Mouse (Mus musculus) MEL (cell line): ENCODE measurements around the gene Rab8a. TPM values are rescaled to one million over a fixed set of nuclear protein-coding genes. Genes with fewer than 3 reads are reported as not detected.
A peak's percentile ranks its signal among the peaks of the same experiment; 100 is the strongest.

Source experiments
- DNase-seq: peaks from one replicate; pipeline ENCODE4 v3.0.0; 2011; ENCODE audit warnings: low read depth, low spot score
- H3K27ac ChIP-seq: 2 replicates; pipeline ENCODE4 v1.5.1; 2012; ENCODE audit warnings: low read depth, mild to moderate bottlenecking, control low read depth, low read length, moderate library complexity; ENCODE audit not compliant: control insufficient read depth
- H3K27me3 ChIP-seq, 2 experiments: fragments of 150-350 bp in 1 of 2; sonication (generic) in 1 of 2; 2 replicates each; pipeline ENCODE4 v1.6.1; 2012; ENCODE audit warnings: low read length in 2 of 2, mild to moderate bottlenecking in 2 of 2, improper control_type of control experiment in 1 of 2, moderate library complexity in 1 of 2; ENCODE audit not compliant: insufficient read depth in 2 of 2, control insufficient read depth in 1 of 2
- H3K36me3 ChIP-seq, 2 experiments: 2 replicates each; pipeline ENCODE4 v1.6.1; 2012 to 2014; ENCODE audit warnings: low read length in 2 of 2, improper control_type of control experiment in 1 of 2, inconsistent platforms in 1 of 2, mild to moderate bottlenecking in 1 of 2; ENCODE audit not compliant: insufficient read depth in 2 of 2, control insufficient read depth in 1 of 2
- H3K4me1 ChIP-seq, 2 experiments: fragments of 150-350 bp in 1 of 2; sonication (generic) in 1 of 2; 2 replicates each; pipeline ENCODE4 v1.6.1; 2012; ENCODE audit warnings: low read length in 2 of 2, improper control_type of control experiment in 1 of 2, mild to moderate bottlenecking in 1 of 2; ENCODE audit not compliant: insufficient read depth in 2 of 2, control insufficient read depth in 1 of 2
- H3K4me3 ChIP-seq, 2 experiments: fragments of 150-350 bp in 1 of 2; sonication (generic) in 1 of 2; 2 replicates each; pipeline ENCODE4 v1.5.1; 2012; ENCODE audit warnings: low read depth in 2 of 2, low read length in 2 of 2, mild to moderate bottlenecking in 2 of 2, moderate library complexity in 2 of 2, control low read depth in 1 of 2, improper control_type of control experiment in 1 of 2; ENCODE audit not compliant: control insufficient read depth in 1 of 2, insufficient read depth in 1 of 2
- H3K79me2 ChIP-seq: 2 replicates; pipeline ENCODE4 v1.6.1; 2012; ENCODE audit warnings: mild to moderate bottlenecking, low read length, moderate library complexity; ENCODE audit not compliant: control insufficient read depth, poor library complexity, insufficient read depth
- H3K9ac ChIP-seq: 2 replicates; pipeline ENCODE4 v1.6.1; 2012; ENCODE audit warnings: low read depth, mild to moderate bottlenecking, control low read depth, low read length, moderate library complexity; ENCODE audit not compliant: control insufficient read depth, poor library complexity, severe bottlenecking
- H3K9me3 ChIP-seq: fragments of 150-350 bp; sonication (generic); replicated peaks from 2 replicates; pipeline ENCODE4 v1.6.1; 2012; ENCODE audit warnings: mild to moderate bottlenecking, low read length, improper control_type of control experiment, moderate library complexity; ENCODE audit not compliant: insufficient read depth
- BHLHE40 ChIP-seq: IDR thresholded peaks from 2 replicates; pipeline ENCODE4 v1.6.1; 2012; ENCODE audit warnings: low read depth, mild to moderate bottlenecking, inconsistent platforms, low read length, improper control_type of control experiment, borderline replicate concordance
- CHD1 ChIP-seq: IDR thresholded peaks from 2 replicates; pipeline ENCODE4 v1.6.1; 2012; ENCODE audit warnings: low read depth, mild to moderate bottlenecking, inconsistent platforms, low read length, improper control_type of control experiment
- CTCF ChIP-seq, 3 experiments: IDR thresholded peaks in 2 of 3; conservative IDR thresholded peaks in 1 of 3; 2 replicates each; pipeline ENCODE4 v1.5.1; 2011 to 2012; ENCODE audit warnings: low read length in 3 of 3, low read depth in 2 of 3, mild to moderate bottlenecking in 2 of 3, improper control_type of control experiment in 1 of 3, inconsistent platforms in 1 of 3, mixed read lengths in 1 of 3, moderate library complexity in 1 of 3; ENCODE audit not compliant: control insufficient read depth in 1 of 3, insufficient read depth in 1 of 3, poor library complexity in 1 of 3, severe bottlenecking in 1 of 3
- ETS1 ChIP-seq: IDR thresholded peaks from 2 replicates; pipeline ENCODE4 v1.6.1; 2012; ENCODE audit warnings: low read depth, mild to moderate bottlenecking, inconsistent platforms, low read length, improper control_type of control experiment, moderate library complexity
- GABPA ChIP-seq: IDR thresholded peaks from 2 replicates; pipeline ENCODE4 v1.6.1; 2012; ENCODE audit warnings: low read depth, mild to moderate bottlenecking, inconsistent platforms, low read length, improper control_type of control experiment, moderate library complexity
- HCFC1 ChIP-seq: IDR thresholded peaks from 2 replicates; pipeline ENCODE4 v1.6.1; 2012; ENCODE audit warnings: low read depth, mild to moderate bottlenecking, inconsistent platforms, low read length, improper control_type of control experiment, moderate library complexity
- JUND ChIP-seq: IDR thresholded peaks from 2 replicates; pipeline ENCODE4 v1.6.1; 2011; ENCODE audit warnings: low read depth, mild to moderate bottlenecking, improper control_type of control experiment, low read length
- MAX ChIP-seq: IDR thresholded peaks from 2 replicates; pipeline ENCODE4 v1.6.1; 2011; ENCODE audit warnings: low read length, improper control_type of control experiment
- MAZ ChIP-seq: IDR thresholded peaks from 2 replicates; pipeline ENCODE4 v1.6.1; 2012; ENCODE audit warnings: low read depth, mild to moderate bottlenecking, inconsistent platforms, low read length, improper control_type of control experiment
- MYC ChIP-seq: IDR thresholded peaks from 2 replicates; pipeline ENCODE4 v1.6.1; 2011; ENCODE audit warnings: low read depth, mild to moderate bottlenecking, low read length, improper control_type of control experiment, moderate library complexity
- NRF1 ChIP-seq: IDR thresholded peaks from 2 replicates; pipeline ENCODE4 v1.6.1; 2014; ENCODE audit warnings: low read depth, mild to moderate bottlenecking, inconsistent platforms, low read length, improper control_type of control experiment, moderate library complexity; ENCODE audit not compliant: poor library complexity, insufficient read depth, severe bottlenecking
- POLR2AphosphoS2 ChIP-seq: IDR thresholded peaks from 2 replicates; pipeline ENCODE4 v1.6.1; 2011; ENCODE audit warnings: low read length, improper control_type of control experiment
- POLR2AphosphoS5 ChIP-seq: IDR thresholded peaks from 2 replicates; pipeline ENCODE4 v1.6.1; 2012; ENCODE audit warnings: low read depth, borderline replicate concordance, mild to moderate bottlenecking, inconsistent platforms, low read length, moderate library complexity, mixed read lengths
- RCOR1 ChIP-seq: IDR thresholded peaks from 2 replicates; pipeline ENCODE4 v1.6.1; 2012; ENCODE audit warnings: low read depth, mild to moderate bottlenecking, inconsistent platforms, low read length, improper control_type of control experiment
- SIN3A ChIP-seq: IDR thresholded peaks from 2 replicates; pipeline ENCODE4 v1.6.1; 2012; ENCODE audit warnings: low read length, improper control_type of control experiment, inconsistent platforms
- SMC3 ChIP-seq: IDR thresholded peaks from 2 replicates; pipeline ENCODE4 v1.6.1; 2011; ENCODE audit warnings: low read depth, low read length, improper control_type of control experiment
- TAL1 ChIP-seq: IDR thresholded peaks from 2 replicates; pipeline ENCODE4 v1.6.1; 2012; ENCODE audit warnings: mild to moderate bottlenecking, inconsistent platforms, low read length, moderate library complexity, mixed read lengths
- TBP ChIP-seq: IDR thresholded peaks from 2 replicates; pipeline ENCODE4 v1.8.0; 2011; ENCODE audit warnings: low read depth, low read length, improper control_type of control experiment
- ZKSCAN1 ChIP-seq: IDR thresholded peaks from 2 replicates; pipeline ENCODE4 v1.6.1; 2012; ENCODE audit warnings: low read depth, mild to moderate bottlenecking, inconsistent platforms, low read length, improper control_type of control experiment, moderate library complexity
- ZNF384 ChIP-seq: IDR thresholded peaks from 2 replicates; pipeline ENCODE4 v1.6.1; 2012; ENCODE audit warnings: low read depth, mild to moderate bottlenecking, inconsistent platforms, low read length, improper control_type of control experiment
- polyA plus RNA-seq, 2 experiments: library from polyadenylated mRNA; stranded (reverse) in 1 of 2; unstranded in 1 of 2; fragments of >175 nt in 1 of 2; fragments of >200 nt in 1 of 2; gene quantifications; 2 replicates each; pipeline versions ENCODE4 v1.2.1 to v1.2.4; 2012; ENCODE audit warnings: low replicate concordance in 2 of 2, low read depth in 1 of 2; ENCODE audit not compliant: insufficient read length in 2 of 2, insufficient read depth in 1 of 2, missing spikeins in 1 of 2
- total RNA-seq: library from RNA; depleted of rRNA; stranded (reverse); fragments of 300-350 nt; gene quantifications from 2 replicates; pipeline ENCODE4 v1.2.3, GENCODE M21; 2012

Gene Rab8a
- total and polyA plus RNA-seq, 3 experiments = 97.4 to 139 TPM; not detected in 1

DNA sequence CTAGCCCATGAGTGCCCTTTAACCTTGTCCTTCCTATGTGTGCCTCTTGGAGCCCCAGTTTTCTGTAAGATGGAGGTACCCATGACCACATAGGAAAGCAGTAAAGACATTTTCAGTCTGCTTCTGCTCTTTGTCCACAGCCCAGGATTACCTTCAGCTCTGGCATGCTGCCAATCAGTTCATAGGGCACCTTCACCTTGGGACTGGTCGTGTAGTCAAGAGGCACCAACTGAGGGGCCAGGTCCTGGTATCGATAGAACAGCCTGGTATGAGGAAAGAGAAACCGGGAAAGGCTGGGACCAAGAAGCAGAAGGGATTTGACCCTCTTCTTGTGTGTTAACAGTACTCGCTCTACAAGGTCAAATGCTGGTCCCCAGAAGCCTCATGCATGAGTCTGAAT lies 49.2 kb downstream of the Rab8a start:
- Histone ChIP-seq H3K4me3 (no peak overlapping the region), H3K36me3 (no peaks in the 10 kb centered on the region), H3K9ac (no peak overlapping the region)
- no peak for DNase-seq
- TF ChIP-seq SIN3A (no peak), TAL1 (no peak), MAX (no peak), RCOR1 (no peak), MYC (no peak), JUND (no peak), BHLHE40 (no peak), ETS1 (no peak), ZNF384 (no peak), SMC3 (no peak), CTCF (IDR thresholded peaks at IDR 0.05 in 2 of 3, conservative IDR thresholded peaks at IDR 0.05 in 1 of 3; ENCODE audit: control insufficient read depth in 1 of 3, insufficient read depth in 1 of 3, low read depth in 2 of 3, low read length in 3 of 3, poor library complexity in 1 of 3, severe bottlenecking in 1 of 3) (no peak), MAZ (no peak), CHD1 (no peak), NRF1 (no peak), POLR2AphosphoS2 (no peak), GABPA (no peak), ZKSCAN1 (no peak), POLR2AphosphoS5 (no peak), HCFC1 (no peak), TBP (no peak)
- TF ChIP-seq, all 39 proteins: peak for 0
- H3K9me3 ChIP-seq = no peaks in the 10 kb centered on the region
- H3K4me1 ChIP-seq = peaks cover 0 to 3% of the 10 kb centered on the region in 2 experiments; a peak in 2 of 4 replicates
- no peak overlapping the region for H3K27ac ChIP-seq
- H3K79me2 ChIP-seq = no peaks in the 10 kb centered on the region
- no peaks in the 10 kb centered on the region for H3K27me3 ChIP-seq

DNA sequence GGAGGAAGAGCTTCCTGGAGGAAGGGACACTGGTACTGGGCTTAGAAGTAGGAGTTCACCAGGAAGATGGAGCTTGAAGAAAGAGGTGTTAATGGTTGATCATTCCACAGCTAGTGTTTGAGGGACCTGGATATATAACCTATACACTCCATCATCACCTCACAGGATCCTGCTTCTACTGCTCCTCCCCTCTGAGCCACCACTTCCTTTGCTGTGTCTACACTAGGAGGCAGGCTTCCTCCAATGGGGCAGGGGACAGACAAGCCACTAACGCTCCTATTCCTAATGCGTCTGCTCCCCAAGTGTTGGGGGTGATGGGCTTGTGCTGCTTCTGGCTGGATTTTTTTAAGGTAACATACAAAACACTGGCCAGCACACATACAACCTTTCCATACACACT lies 49.7 kb downstream of the Rab8a start:
- no peaks in the 10 kb centered on the region for H3K27me3 ChIP-seq
- H3K9me3 ChIP-seq = no peaks in the 10 kb centered on the region
- H3K4me1 ChIP-seq = peaks cover 0 to 3% of the 10 kb centered on the region in 2 experiments; a peak in 2 of 4 replicates
- no peak overlapping the region for H3K4me3 ChIP-seq
- no peaks in the 10 kb centered on the region for H3K79me2 ChIP-seq
- TF ChIP-seq CTCF (IDR thresholded peaks at IDR 0.05 in 2 of 3, conservative IDR thresholded peaks at IDR 0.05 in 1 of 3; ENCODE audit: control insufficient read depth in 1 of 3, insufficient read depth in 1 of 3, low read depth in 2 of 3, low read length in 3 of 3, poor library complexity in 1 of 3, severe bottlenecking in 1 of 3) (peak in 1 of 3 experiments; percentile 6; a peak in 1 of 6 replicates), TAL1 (no peak)
- no peak overlapping the region for H3K27ac ChIP-seq
- no peak for DNase-seq
- H3K36me3 ChIP-seq = no peaks in the 10 kb centered on the region
- H3K9ac ChIP-seq = no peak overlapping the region
